Mouse (Mus musculus) adrenal gland, postnatal 10 days (tissue): Measurements from ENCODE around the gene Mfrp. TPM values are rescaled to one million over a fixed set of nuclear protein-coding genes. Genes with fewer than 3 reads are reported as not detected.

Experiments
- DNase-seq: peaks from one replicate; pipeline ENCODE4 v3.0.0; 2021; ENCODE audit warnings: mixed read lengths
- total RNA-seq, 2 experiments: library from RNA; stranded (reverse); gene quantifications; 2 replicates each; pipeline ENCODE4 v1.2.3; 2021

Gene Mfrp
- total RNA-seq, 2 experiments from 2014 or later, result 0.30 TPM; not detected in 1

GRCm38 (mm10) chr9:44078955-44079756 is 22.4 kb upstream of the Mfrp start:
- DNase-seq, result peak; percentile 90

GRCm38 (mm10) chr9:44079997-44080780 is 21.3 kb upstream of the Mfrp start:
- DNase-seq, result peak; percentile 2

GRCm38 (mm10) chr9:44080953-44081352 is 20.6 kb upstream of the Mfrp start:
- no peak for DNase-seq

GRCm38 (mm10) chr9:44081581-44081980 is 19.9 kb upstream of the Mfrp start:
- no peak for DNase-seq

- no peak for DNase-seq
Measured at GRCm38 (mm10) chr9:44082266-44082665, 19.3 kb upstream of the Mfrp start.

- DNase-seq, result no peak
Measured at GRCm38 (mm10) chr9:44083392-44084121, 18.0 kb upstream of the Mfrp start.

GRCm38 (mm10) chr9:44084236-44084635 is 17.3 kb upstream of the Mfrp start:
- no peak for DNase-seq

- DNase-seq, result peak; percentile 100
Measured at GRCm38 (mm10) chr9:44084659-44085229, 16.8 kb upstream of the Mfrp start.

GRCm38 (mm10) chr9:44085276-44085675 is 16.3 kb upstream of the Mfrp start:
- DNase-seq, result no peak

- peak; percentile 79 for DNase-seq
Measured at GRCm38 (mm10) chr9:44085741-44086665, 15.5 kb upstream of the Mfrp start.

GRCm38 (mm10) chr9:44086960-44087359 is 14.6 kb upstream of the Mfrp start:
- DNase-seq, result no peak

- DNase-seq, result peak; percentile 57
Measured at GRCm38 (mm10) chr9:44087761-44088455, 13.6 kb upstream of the Mfrp start.

- no peak for DNase-seq
Measured at GRCm38 (mm10) chr9:44088877-44089608, 12.5 kb upstream of the Mfrp start.

- DNase-seq, result peak; percentile 85
Measured at GRCm38 (mm10) chr9:44093612-44094503, 7.7 kb upstream of the Mfrp start.

- no peak for DNase-seq
Measured at GRCm38 (mm10) chr9:44094737-44095136, 6.8 kb upstream of the Mfrp start.

- no peak for DNase-seq
Measured at GRCm38 (mm10) chr9:44095781-44096180, 5.7 kb upstream of the Mfrp start.

- DNase-seq, result peak; percentile 46
Measured at GRCm38 (mm10) chr9:44096536-44096935, 5.0 kb upstream of the Mfrp start.

GRCm38 (mm10) chr9:44104881-44105280 is 3.4 kb downstream of the Mfrp start:
- DNase-seq, result peak; percentile 55

GRCm38 (mm10) chr9:44105781-44106180 is 4.3 kb downstream of the Mfrp start:
- no peak for DNase-seq
